Mouse (Mus musculus) heart, embryonic 16.5 days (tissue): Measurements from ENCODE around the gene Cdkl4. TPM values are rescaled to one million over a fixed set of nuclear protein-coding genes. Genes with fewer than 3 reads are reported as not detected.

ENCODE experiments used
- ATAC-seq: fragments of 200-750 bp; cut with Nextera tagmentation; replicated peaks from 2 replicates; pipeline ENCODE4 v1.8.0; 2017; ENCODE audit warnings: moderate number of reproducible peaks; ENCODE audit not compliant: insufficient read depth, low FRiP score; ENCODE audit errors: extremely low read depth
- H3K27ac ChIP-seq: fragments of 300-500 bp; sonication (generic); 2 replicates; pipeline ENCODE4 v1.5.1; 2014; ENCODE audit warnings: mild to moderate bottlenecking, low read length, control low read depth, moderate library complexity
- H3K27me3 ChIP-seq: fragments of 300-500 bp; sonication (generic); 2 replicates; pipeline ENCODE4 v1.6.1; 2014; ENCODE audit warnings: low read length, mixed read lengths; ENCODE audit not compliant: control insufficient read depth, insufficient read depth
- H3K36me3 ChIP-seq: fragments of 300-500 bp; sonication (generic); 2 replicates; pipeline ENCODE4 v1.6.1; 2014; ENCODE audit not compliant: control insufficient read depth, insufficient read depth
- H3K4me1 ChIP-seq: fragments of 300-500 bp; sonication (generic); 2 replicates; pipeline ENCODE4 v1.6.1; 2014; ENCODE audit warnings: low read length, mixed read lengths; ENCODE audit not compliant: control insufficient read depth, insufficient read depth
- H3K4me2 ChIP-seq: fragments of 300-500 bp; sonication (generic); 2 replicates; pipeline ENCODE4 v1.6.1; 2014; ENCODE audit warnings: low read depth, mild to moderate bottlenecking, control low read depth, low read length
- H3K4me3 ChIP-seq: fragments of 300-500 bp; sonication (generic); 2 replicates; pipeline ENCODE4 v1.5.1; 2014; ENCODE audit warnings: mild to moderate bottlenecking, control low read depth, low read length
- H3K9ac ChIP-seq: fragments of 300-500 bp; sonication (generic); 2 replicates; pipeline ENCODE4 v1.6.1; 2014; ENCODE audit warnings: low read length, control low read depth
- H3K9me3 ChIP-seq: fragments of 300-500 bp; sonication (generic); replicated peaks from 2 replicates; pipeline ENCODE4 v1.6.1; 2016; ENCODE audit warnings: low read length; ENCODE audit not compliant: control insufficient read depth
- WGBS: fragments of 180-500 bp; shearing (Covaris S2); extraction: QIAGEN DNeasy Blood & Tissue Kit; methylation state at CpG from one replicate; pipeline ENCODE4 v1.1.7; 2014; 5-methylcytosine and 5-hydroxymethylcytosine counted together
- polyA plus RNA-seq: library from polyadenylated mRNA; unstranded; fragments of >200 nt; fragmentation: Nextera tagmentation; extraction: Ambion mirVana; gene quantifications from 2 replicates; pipeline ENCODE4 v1.2.1, GENCODE M21; 2015

Cdkl4 gene
- polyA plus RNA-seq, 1 experiment from 2014 or later: 0.14 TPM

DNA sequence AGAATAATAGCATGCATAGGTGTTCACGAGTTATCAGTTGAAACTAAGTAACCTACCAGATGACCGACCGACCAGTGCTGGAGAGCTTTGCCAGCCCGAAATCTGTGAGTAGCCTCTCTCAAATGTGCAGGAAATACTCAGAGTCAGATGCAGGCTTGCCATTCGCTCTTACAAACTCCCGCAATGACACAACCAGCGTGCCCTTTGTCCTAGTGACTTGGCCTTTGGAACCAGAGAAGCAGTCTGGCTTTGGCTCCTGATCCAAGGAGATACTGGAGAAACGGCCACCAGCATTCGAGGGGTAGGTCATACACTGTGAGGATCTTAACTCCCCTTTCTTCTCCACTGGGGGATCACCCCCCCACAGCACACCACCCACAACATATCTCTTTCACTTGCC, 61.7 kb downstream of the Cdkl4 start:
- no peak for ATAC-seq
- Histone ChIP-seq H3K4me2 (no peak overlapping the region), H3K9ac (no peak overlapping the region), H3K36me3 (no peaks in the 10 kb centered on the region), H3K27ac (no peak overlapping the region), H3K4me1 (peaks cover 4% of the 10 kb centered on the region; the same call in 1 of the 2 replicates), H3K9me3 (0 out of 2 replicates have a peak, but pooled peaks cover 2% of the 10 kb centered on the region), H3K27me3 (no peaks in the 10 kb centered on the region), H3K4me3 (no peak overlapping the region)
- WGBS: 80% methylated on average over 9 of the region's 9 CpGs

DNA sequence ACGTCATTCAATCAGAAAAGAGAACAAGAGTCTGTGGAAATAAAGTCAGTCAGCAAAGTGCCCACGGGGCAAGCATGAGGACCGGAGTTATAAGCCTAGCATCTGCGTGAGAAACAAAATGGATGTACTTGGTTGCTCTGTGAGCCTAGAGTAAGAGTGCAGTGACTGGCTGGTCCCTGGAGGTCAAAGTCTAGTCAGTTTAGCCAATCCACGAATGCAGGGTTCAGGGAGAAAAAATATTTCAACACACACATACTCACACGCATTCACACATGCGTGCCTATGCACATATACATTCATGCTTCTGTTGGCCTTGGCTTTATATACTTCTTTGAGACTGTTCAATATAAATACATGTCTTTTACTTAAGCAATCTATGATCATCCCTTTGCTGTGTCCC, 62.1 kb downstream of the Cdkl4 start:
- no peak overlapping the region for H3K27ac ChIP-seq
- no peak overlapping the region for H3K4me3 ChIP-seq
- H3K27me3 ChIP-seq: no peaks in the 10 kb centered on the region
- H3K9me3 ChIP-seq: 0 out of 2 replicates have a peak, but pooled peaks cover 2% of the 10 kb centered on the region
- 87% methylated on average over 7 of the region's 7 CpGs for WGBS
- no peak overlapping the region for H3K4me2 ChIP-seq
- peaks cover 4% of the 10 kb centered on the region; the same call in 1 of the 2 replicates for H3K4me1 ChIP-seq
- ATAC-seq: no peak
- no peaks in the 10 kb centered on the region for H3K36me3 ChIP-seq
- H3K9ac ChIP-seq: no peak overlapping the region

DNA sequence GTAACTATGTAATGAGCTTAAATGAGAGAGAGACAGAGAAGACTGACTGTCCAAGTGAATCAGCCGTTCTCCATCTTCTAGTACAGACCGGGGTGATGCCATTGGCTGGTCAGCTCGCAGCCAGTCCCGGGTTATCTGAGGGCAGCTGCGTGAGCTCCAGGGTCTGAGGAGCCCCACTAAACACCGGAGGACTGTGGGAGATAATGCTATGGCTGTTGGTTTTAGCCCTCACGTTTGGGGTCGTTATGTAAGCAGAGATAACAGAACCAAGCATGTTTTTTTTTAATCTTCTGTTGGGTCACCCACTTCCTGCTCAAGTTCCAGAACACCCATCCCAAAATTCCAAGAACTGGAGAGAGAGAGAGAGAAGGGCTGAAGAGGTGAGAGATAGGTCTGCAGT, 63.8 kb downstream of the Cdkl4 start:
- H3K9ac ChIP-seq: no peak overlapping the region
- no peaks in the 10 kb centered on the region for H3K27me3 ChIP-seq
- H3K4me1 ChIP-seq: peaks cover 4% of the 10 kb centered on the region; the same call in 1 of the 2 replicates
- no peak overlapping the region for H3K4me2 ChIP-seq
- 22% methylated on average over 8 of the region's 8 CpGs for WGBS
- H3K36me3 ChIP-seq: no peaks in the 10 kb centered on the region
- no peak overlapping the region for H3K27ac ChIP-seq
- H3K9me3 ChIP-seq: 0 out of 2 replicates have a peak, but pooled peaks cover 2% of the 10 kb centered on the region
- no peak for ATAC-seq
- no peak overlapping the region for H3K4me3 ChIP-seq

DNA sequence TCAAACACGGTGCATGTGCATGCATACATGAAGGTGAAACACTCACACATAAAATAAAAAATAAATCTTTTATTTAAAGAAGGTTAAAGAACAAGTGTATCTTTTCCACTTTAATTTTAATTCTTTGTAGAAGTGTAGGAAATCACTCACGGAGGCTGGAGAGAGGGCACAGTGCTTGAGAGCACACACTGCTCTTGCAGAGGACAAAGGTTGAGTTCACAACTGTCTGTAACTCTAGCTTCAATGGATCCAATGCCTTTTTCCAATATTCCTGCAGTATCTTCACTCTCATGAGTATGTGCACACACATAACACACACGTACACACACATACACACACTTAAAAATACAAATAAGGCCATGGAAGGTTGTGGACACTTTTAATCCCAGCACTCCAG, 67.2 kb downstream of the Cdkl4 start:
- Histone ChIP-seq H3K27ac (no peak overlapping the region), H3K4me1 (peaks cover 4% of the 10 kb centered on the region; the same call in 1 of the 2 replicates), H3K36me3 (no peaks in the 10 kb centered on the region), H3K9ac (no peak overlapping the region), H3K4me2 (no peak overlapping the region), H3K4me3 (no peak overlapping the region), H3K27me3 (no peaks in the 10 kb centered on the region), H3K9me3 (0 out of 2 replicates have a peak, but pooled peaks cover 2% of the 10 kb centered on the region)
- no peak for ATAC-seq
- WGBS: 64% methylated on average over 3 of the region's 3 CpGs

DNA sequence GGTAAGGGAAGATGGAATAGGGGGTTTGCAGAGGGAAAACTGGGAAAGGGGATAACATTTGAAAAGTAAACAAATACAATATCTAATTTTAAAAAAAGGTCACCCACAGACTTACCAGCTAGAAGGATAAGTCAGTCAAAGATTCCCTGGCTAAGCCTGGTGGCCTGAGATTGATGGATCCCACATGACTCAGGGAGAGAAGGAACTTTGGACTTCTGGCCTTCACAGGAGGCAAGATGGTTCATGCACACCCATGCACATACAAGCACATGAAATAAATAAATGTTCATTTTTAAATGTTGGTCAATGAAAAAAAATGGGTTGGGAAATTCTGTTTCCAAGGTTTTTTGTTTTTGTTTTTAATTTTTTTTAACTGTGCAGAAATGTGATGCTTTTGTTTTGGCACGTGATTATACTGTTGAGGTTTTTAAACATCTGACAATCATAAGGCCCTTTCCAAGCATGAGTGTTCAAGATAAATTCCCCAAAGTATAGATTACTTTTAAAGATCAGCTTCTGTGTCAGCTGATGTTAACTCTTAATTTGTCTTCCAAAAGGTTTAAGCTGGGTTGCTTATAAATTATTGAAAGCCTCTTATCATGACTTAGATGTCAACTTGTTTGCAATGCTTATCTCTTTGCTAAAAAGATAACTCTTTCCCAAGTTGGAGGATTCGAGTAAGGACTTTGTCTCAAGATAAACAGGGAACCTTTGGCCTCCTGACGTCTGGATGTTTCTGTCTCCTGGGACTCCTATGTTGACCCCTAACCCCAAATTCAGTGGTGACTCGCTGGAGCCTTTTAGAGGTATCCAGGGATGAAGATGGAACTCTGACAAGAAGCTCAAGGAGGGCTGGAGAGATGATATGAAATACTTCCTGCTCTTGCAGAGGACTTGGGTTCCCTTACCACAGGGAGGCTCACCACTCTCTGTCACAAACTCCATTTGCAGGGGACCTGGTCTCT, 67.8 kb downstream of the Cdkl4 start:
- ATAC-seq: no peak
- Histone ChIP-seq H3K27ac (no peak overlapping the region), H3K9me3 (0 out of 2 replicates have a peak, but pooled peaks cover 2% of the 10 kb centered on the region), H3K4me2 (no peak overlapping the region), H3K9ac (no peak overlapping the region), H3K27me3 (no peaks in the 10 kb centered on the region), H3K4me3 (no peak overlapping the region), H3K4me1 (peaks cover 4% of the 10 kb centered on the region; the same call in 1 of the 2 replicates), H3K36me3 (no peaks in the 10 kb centered on the region)
- WGBS: 25% methylated on average over 4 of the region's 4 CpGs

DNA sequence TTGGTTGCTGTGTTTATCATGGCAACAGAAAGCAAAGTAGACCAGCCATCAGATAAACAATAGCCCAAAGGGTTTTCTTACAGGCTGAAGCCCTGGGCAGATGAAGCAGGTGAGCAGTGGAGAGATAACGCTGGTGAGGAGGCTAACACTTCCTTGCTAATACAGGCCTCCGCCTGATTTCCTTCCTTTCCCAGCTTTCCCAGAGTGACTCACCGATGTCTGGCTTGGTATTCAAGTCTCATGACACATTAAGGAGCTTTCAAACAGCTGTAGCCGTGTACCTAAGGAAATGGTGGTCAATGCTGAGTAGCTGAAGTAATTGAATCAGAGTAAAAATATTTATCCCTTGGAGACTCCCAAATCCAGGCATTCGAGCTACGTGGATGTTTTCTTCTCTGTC, 71.8 kb downstream of the Cdkl4 start:
- no peak overlapping the region for H3K9ac ChIP-seq
- H3K36me3 ChIP-seq: no peaks in the 10 kb centered on the region
- no peaks in the 10 kb centered on the region for H3K9me3 ChIP-seq
- H3K4me2 ChIP-seq: no peak overlapping the region
- no peaks in the 10 kb centered on the region for H3K4me1 ChIP-seq
- H3K27ac ChIP-seq: no peak overlapping the region
- ATAC-seq: no peak
- no peak overlapping the region for H3K4me3 ChIP-seq
- 77% methylated on average over 6 of the region's 6 CpGs for WGBS
- H3K27me3 ChIP-seq: no peaks in the 10 kb centered on the region

DNA sequence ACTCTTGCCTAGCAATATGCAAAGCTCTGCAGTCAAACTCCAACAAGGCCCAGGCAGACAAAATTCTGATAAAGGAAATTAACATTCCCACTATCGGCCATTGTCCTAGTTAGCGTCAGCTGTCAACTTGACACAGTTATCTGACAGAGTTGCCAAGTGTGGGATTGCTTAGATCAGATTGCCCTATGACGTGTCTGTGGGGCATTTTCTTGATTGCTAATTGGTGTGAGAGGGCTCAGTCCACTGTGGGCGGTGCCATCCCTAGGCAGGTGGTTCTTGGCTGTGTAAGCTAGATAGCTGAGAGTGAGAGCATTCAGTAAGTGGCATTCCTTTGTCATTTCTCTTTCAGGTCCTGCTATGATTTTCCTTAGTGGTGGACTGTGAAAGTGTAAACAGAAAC, 72.3 kb downstream of the Cdkl4 start:
- H3K36me3 ChIP-seq: no peaks in the 10 kb centered on the region
- no peak for ATAC-seq
- H3K27ac ChIP-seq: no peak overlapping the region
- H3K9me3 ChIP-seq: no peaks in the 10 kb centered on the region
- H3K27me3 ChIP-seq: no peaks in the 10 kb centered on the region
- H3K9ac ChIP-seq: no peak overlapping the region
- H3K4me3 ChIP-seq: no peak overlapping the region
- WGBS: 66% methylated on average over 4 of the region's 4 CpGs
- no peaks in the 10 kb centered on the region for H3K4me1 ChIP-seq
- no peak overlapping the region for H3K4me2 ChIP-seq

DNA sequence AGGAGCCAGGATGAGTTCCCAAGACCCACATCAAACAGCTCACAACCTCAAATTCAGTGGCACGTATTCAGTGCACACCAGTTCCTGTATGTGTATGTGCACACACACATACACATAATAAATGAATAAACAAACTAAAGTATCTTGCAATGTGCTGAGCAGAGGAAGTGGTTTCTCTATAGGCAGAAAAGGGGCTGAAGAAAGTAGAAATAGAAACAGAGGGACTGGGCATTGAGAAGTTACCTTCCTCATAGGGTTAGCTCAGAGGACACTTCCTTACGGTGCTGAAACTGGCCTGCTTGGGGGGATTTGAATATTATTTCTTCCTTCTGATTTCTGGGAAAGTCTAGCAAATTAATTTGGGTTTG, 75.8 kb downstream of the Cdkl4 start:
- no peaks in the 10 kb centered on the region for H3K4me1 ChIP-seq
- H3K4me2 ChIP-seq: no peak overlapping the region
- no peaks in the 10 kb centered on the region for H3K9me3 ChIP-seq
- no peaks in the 10 kb centered on the region for H3K36me3 ChIP-seq
- no peak overlapping the region for H3K27ac ChIP-seq
- H3K27me3 ChIP-seq: no peaks in the 10 kb centered on the region
- no peak overlapping the region for H3K9ac ChIP-seq
- ATAC-seq: no peak
- no peak overlapping the region for H3K4me3 ChIP-seq
- 64% methylated on average over 2 of the region's 2 CpGs for WGBS

DNA sequence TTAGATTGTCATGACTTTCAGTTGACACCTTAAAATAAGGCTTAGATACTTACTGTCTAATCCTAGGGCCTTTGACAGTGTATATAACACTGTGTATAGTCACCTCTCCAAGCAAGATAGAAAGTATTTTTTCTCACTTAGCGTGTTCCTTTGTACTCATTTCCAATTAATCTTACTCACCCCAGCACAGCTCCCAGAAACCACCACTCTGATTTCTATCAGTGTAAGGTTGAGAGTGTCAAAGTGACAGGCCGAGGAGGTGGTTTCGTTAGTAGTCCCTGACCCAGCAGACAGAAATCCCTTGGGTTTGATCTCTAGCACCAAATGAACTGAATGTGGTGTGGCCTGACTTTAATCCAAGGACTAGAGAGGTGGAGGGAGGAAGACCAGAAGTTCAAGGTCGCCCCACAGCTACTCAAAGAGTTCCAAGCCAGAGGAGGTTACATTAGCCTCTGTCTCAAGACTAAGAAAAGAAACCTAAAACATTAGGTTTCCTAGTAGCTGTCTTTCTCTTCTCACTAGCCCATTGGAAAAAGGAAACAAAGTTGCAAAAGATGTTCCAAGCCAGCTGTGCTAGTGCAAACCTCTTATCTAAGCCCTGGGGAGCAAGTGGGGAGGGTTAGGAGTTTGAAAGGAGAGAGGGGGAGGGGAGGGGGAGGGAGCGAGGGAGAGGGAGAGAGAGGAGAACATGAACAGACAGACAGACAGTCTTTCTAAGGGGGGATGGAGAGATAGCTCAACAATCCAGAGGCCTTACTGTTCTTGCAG, 76.4 kb downstream of the Cdkl4 start:
- H3K9ac ChIP-seq: no peak overlapping the region
- 52% methylated on average over 5 of the region's 5 CpGs for WGBS
- no peaks in the 10 kb centered on the region for H3K4me1 ChIP-seq
- no peak overlapping the region for H3K4me2 ChIP-seq
- H3K36me3 ChIP-seq: no peaks in the 10 kb centered on the region
- H3K9me3 ChIP-seq: no peaks in the 10 kb centered on the region
- no peak overlapping the region for H3K4me3 ChIP-seq
- no peak overlapping the region for H3K27ac ChIP-seq
- H3K27me3 ChIP-seq: no peaks in the 10 kb centered on the region
- no peak for ATAC-seq
